Mouse (Mus musculus) activated CD4-positive, CD25-positive, alpha-beta regulatory T cell (primary cell): ENCODE results near the gene Pitx2. TPM values are rescaled to one million over a fixed set of nuclear protein-coding genes. Genes with fewer than 3 reads are reported as not detected.

Experiments
- polyA plus RNA-seq, 2 experiments: library from polyadenylated mRNA; unstranded; fragments of 100-300 nt; shearing (Covaris generic); gene quantifications; one replicate each; pipeline ENCODE4 v1.2.1; 2017

Pitx2 gene
- under 1 TPM in 1 of 2 experiments, not detected in 1; 0.58 TPM for polyA plus RNA-seq

GRCm38 (mm10) chr3:129199609-129200500 lies at the start of gene Pitx2:
Pitx2 (plus strand) TSS chr3:129199878.

Other genes with a start within 250 kb of the Pitx2 start
- under 1 TPM in 1 of 2 experiments, not detected in 1; 0.27 TPM for gene Enpep, start 132.8 kb downstream of the Pitx2 start, polyA plus RNA-seq